Mouse (Mus musculus) fat pad, adult 2 months (tissue): ENCODE results near the gene Cmss1.
"Not testable (repeated sequence)": the region's sequence is repeated elsewhere in the genome, so short reads cannot be mapped to it uniquely, and the experiment has no call there.

Experiments
- DNase-seq: peaks from one replicate; pipeline ENCODE4 v3.0.0-alpha.2; 2011; ENCODE audit warnings: low read depth, low spot score; ENCODE audit errors: extremely low read depth

The Cmss1 gene

DNA sequence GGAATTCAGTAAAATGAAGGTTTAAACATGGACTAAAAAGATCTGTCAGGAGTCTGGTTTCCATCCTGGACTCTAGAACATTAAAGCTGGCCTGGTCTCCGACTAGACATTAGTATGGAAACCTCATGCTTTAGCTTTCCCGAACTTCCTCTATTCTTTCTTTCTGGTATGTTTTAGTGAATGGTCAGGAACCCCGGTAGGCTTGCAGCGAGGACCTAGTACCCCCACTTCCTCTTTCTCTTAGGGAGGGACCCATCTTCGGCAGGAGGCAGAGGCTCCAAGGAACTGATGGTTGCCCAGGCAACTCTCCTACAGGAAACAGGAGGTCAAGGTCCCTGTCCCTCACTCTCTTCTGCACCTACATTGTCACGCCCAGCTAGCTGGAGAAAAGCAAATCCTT is 210.4 kb downstream of the Cmss1 start:
- DNase-seq = no peak

DNA sequence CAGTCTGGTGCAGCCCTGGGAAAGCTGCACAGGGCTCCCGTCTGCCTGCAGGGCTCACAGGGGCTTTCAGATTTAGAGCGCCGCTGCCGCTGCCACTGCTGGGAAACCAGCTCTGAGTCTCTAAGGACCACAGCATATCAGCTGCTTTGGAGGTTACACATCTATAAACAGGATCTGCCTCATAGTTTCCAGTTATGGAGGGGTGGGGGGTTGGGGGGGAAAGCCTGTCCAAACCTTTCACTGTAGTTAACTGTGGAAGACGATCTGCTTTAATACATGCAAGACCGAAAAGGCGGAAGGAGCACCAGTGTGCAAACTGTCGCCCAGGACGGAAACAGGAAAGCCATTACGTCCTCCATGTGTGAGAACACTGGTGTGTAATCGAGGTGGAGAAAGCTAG is 213.5 kb downstream of the Cmss1 start:
- no peak for DNase-seq

DNA sequence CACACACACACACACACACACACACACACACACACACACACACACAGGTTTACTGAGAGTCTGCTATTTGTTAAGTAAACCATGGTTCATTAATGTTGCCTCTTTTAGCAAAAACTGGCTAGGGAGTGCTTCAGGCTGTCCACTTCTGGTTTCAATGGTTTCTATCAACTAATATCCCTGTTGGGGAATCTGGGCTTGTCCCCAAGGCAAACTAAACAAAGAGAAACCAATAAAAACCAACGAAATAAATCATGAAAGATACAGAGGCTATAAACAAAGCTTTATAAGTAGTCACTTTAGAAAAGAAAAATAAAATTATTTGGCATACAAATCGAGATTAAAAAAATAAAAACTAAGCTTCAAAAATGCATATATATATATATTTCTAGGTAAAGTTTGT is 214.2 kb downstream of the Cmss1 start:
- DNase-seq = no peak

DNA sequence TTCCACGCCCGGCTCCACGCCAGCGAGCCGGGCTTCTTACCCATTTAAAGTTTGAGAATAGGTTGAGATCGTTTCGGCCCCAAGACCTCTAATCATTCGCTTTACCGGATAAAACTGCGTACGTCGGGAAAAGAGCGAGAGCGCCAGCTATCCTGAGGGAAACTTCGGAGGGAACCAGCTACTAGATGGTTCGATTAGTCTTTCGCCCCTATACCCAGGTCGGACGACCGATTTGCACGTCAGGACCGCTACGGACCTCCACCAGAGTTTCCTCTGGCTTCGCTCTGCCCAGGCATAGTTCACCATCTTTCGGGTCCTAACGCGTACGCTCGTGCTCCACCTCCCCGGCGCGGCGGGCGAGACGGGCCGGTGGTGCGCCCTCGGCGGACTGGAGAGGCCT is 215.5 kb downstream of the Cmss1 start:
- not testable (repeated sequence) for DNase-seq

DNA sequence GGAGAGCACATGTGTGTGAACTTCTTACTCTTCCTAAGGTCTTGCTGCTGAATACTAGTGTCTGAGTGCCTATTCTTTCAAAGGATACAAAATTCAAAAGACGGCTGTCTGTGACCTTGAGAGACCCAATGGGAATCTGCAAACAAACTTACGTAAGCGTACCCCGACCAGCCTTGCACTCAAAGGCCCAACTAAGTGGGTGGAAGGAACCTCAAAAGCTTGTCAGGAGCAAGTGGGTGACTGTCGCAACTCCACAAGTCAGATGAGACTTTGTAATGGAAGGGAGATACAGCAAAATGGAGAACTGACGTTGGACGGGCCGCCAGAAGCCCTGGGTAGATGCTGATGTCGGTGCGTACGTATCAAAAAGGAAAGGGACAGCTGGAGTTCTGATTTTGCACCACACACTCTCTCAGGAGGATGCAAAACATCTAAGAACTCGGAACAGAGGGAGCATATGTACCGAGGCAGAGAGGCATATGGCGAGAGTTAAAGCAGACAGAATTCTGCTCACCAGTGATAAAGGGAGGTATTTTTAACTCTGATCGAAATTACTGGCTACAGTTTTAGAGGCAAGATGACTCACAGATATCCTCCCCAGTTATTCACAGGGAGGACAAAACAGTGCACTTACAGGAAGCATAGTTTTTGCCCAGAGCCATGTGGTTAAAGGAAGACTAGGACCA is 217.0 kb downstream of the Cmss1 start:
- DNase-seq = no peak

DNA sequence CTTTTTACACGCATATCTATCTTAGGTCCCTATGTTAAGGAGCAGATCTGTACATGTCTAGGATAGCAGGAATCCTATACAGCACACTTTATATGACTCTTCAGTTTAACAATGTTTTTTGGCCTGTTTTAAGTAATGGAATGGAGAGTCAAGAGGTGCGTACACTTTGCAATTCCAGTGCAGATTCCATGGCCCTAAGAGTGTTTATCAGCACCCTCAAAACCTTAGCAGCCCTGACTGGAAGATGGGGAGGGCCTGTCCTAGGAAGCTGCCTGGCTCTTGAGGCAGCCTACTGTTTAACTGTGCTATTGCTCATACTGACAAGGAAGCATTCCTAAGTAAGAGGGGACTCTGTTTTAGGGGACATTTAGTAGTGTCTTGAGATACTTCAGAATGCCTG is 222.4 kb downstream of the Cmss1 start:
- no peak for DNase-seq

DNA sequence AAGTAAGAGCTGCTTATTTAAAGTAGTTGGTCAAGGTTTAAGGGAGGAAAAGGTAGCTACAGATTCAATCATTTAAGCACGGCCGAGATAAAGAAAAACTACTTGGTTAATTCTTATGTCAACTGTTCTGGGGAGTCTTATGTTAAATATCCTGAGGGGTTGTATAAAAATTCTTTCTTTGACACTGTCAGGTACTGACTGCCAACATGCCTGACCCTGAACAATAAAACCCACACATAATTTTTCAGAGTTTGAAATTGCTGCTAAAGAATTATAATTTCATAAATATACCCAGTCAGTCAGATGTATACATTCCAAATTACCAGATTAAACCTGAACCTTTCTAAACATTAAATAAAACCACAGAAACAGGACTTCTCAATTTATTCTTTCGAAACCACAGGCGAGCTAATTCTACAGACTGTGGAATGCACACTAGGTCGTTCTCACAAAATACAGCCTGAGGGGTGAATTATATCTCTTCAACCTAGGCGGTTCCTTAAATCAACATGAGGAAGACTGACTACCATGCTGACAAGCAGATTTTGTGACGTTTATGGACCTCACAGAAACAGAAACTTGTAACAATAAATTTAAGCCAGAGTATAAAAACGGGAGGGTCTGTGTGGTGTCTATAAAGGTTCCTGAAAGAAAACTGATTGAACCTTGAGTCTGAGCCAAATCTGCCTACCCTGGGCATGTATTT is 223.2 kb downstream of the Cmss1 start:
- DNase-seq = no peak

DNA sequence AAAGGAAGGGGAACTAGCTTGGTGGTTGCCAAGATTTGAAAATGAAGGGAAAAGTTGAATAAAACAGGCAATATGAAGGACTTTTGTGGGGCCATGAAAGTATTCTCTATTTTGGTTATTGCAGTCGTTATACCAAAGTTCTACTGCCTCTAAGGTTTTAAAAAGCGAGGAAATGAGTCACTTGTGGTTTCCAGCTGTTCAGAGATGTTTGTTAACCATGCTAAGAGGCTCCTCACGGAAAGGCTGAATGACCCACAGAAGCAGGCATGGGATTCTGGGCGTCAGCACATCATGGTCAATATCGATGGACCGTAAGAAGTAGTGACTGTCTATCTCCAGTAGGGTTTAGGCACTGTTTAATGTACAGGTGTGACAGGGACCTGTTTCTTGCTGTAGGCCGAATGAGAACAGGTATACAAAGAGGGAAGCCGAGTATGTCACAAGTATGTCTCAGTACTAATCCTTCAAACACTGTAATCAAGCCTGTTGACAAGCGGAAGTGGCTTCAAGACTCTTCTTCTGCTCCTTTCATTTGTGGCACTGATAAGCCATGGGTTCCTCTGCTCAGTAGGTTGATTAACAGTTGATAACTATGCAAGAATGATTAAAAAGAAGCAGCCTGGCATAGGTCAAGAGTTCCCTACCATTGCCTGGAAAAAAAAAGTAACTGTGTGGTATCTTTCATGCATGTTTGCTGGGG is 227.9 kb downstream of the Cmss1 start:
- DNase-seq = no peak

DNA sequence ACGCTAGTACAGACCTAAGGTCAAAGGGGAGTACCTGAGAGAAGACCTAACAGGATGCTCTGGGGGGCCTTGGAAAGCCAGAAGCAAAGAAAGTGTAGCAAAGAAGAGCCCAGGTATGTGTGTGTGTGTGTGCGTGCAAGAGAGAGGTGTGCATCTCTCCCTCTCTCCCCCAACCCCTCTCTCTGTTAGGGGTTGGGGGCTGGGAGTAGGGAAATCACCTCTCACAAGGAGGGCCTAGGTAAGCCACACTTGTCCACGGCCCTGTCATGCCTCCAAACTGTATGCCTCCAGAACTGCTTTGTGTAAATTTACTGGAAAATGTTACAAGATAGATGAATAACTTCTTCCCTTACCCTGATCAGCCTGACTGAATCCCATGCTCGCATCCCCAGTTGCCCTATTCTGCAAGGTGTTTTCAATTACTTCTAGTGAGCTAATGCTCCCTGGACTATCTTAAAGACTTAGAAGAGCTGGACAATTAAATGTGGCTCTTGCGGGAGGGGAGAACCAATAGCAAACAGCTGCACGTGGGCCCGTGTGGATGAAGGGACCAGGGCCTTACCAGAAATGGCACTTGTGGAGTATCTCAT is 231.3 kb downstream of the Cmss1 start:
- DNase-seq = no peak

DNA sequence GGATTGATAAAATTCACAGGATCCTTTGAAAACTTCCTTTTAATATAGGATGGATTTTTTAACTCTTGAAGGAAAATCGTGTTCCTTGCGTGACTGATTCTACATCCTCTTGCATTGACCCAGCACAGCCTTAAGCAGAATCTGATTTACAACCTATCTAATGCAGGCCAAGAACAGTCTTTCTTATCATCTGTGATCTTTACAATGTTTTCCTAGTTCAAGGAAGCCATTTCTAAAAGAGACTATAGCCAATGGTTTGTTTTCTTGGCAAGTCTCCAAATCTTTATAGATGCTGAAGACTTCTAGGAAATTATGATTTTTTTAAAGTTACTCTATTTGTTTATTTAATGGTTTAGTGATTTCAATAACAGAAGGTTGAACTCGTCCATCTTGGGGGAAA is 234.5 kb downstream of the Cmss1 start:
- no peak for DNase-seq

DNA sequence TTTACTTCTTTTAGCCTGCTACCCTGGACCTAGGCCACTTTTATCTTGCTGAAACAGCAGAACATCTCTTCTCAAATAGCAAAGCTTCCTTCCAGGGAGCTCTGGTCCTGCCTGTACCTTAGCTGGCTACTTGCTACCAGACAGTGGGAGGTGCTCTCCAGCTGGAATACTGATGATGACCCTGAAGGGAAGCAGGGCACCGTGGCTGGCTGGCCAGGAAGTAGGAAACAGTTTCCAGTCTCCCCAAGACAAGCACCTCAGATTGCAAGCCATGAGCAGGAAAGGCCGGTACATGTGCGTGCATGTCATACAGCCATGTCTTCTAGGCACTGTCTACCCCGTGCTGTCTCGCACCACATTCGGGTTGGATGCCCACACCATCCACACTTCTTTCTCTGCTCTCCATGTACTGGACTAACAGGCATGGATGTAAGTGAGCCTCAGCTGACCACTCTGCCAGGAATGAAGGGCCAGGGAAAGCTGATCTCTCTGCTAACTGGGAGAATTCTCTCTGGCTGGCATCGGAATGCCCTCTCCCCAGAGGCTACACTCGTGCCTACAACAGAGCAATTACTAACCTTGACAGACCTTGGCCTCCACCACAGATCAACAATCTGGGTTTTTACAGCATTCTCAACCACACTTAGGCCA is 236.7 kb downstream of the Cmss1 start:
- no peak for DNase-seq

DNA sequence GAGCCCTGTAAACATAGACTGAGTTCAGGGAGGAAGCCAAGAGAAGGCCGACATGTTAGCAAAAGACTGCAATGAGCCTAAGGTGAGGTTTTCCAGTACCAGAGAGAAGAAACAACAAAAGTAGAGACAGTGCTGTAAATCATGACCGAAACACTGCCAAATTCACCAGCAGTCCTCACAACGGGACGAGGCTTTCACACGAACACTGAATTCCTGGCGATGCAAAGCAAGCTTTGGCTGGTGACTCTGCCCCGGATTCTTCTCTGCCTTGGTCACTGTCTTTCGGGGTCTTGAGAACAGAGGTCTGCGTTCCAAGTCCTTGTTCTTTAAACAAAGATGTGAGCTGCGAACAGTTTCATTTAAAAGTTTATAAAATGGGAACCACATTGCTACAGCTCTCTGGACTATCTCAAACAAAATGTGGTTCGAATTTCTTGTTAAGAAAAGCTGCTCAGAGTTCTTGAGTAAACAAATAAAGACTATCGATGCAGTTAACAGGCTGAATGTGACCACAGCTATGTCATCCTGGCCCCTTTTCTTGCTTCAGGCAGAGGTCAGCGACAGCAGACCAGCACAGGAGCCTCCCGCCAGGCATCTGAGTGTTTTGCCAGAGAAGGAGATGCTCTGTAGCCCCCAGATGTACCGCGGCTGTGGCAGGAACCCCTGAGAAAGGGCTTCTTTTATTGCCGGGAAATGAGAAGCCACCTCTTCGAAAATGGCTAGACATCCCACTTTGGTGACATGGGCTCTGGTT is 239.5 kb downstream of the Cmss1 start:
- DNase-seq = no peak

DNA sequence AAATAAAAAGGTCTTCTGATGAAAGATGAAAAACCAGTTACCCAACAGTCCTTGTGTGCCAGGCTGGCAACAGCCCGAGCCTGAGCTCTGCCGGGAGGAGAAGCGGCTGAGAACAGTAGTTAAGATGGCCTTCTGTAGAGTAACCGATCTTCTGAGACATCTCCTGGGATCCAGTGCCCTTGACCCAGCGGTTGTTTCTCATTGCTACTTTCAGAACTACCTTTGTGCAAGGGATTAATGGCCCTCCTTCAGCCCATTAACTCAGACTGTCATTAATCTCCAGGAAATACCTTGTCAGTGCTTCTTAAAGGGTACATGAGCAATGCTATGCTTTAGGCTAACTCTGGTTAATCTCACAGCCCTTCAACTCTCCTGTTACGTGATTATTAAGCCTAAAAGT is 240.5 kb downstream of the Cmss1 start:
- no peak for DNase-seq

DNA sequence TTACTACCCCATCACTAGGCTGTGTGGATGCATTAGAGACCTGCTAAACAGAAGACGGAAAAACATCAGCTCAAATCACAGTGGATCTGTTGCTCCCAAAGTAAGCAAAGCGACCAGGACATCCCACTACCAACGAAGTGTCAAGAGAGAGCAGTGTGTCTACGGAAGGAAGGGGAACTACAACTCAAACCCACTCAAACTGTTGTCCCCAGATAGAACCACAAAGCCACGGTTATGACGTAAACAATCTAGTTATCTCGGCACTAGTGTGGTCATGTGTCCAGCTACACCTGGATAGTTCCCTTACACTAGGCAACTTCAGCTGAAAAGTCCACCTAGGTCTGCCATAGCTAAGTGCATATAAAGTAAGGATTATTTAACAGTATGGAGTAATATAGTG is 242.2 kb downstream of the Cmss1 start:
- no peak for DNase-seq

DNA sequence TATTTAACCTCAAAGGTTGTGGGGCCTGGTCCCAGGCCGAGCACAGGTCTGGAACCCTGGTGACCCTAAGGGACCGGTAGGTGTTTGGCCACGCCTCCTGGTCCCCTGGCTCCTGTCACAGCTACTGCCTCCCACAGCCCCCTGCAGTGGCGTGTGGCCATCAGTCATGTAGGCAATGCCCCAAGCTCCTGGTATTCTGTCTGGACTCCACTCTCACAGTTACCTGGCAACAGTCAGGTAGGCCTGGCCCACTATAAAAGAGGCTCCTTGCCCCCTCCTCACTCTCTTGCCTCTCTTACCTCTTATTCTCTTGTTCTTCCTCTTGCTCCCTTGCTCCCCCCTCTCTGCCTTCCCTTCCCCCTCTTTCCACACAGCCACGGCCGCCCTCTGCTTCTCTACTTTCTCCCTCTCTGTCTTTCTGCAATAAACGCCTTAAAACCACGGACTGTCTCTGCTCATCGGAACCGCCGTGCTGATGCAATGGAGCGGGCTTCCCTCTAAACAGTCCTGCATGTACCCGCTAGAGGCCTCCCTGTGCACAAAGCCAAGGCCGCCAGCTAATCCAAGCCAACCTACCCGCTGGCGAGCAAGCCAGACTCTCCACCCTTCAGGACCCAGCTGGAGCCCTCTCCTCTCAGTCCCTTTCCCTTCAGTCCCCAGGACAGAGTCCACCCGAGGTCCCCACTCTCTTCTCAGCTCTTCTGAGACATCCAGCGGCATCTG is 243.8 kb downstream of the Cmss1 start:
- no peak for DNase-seq

DNA sequence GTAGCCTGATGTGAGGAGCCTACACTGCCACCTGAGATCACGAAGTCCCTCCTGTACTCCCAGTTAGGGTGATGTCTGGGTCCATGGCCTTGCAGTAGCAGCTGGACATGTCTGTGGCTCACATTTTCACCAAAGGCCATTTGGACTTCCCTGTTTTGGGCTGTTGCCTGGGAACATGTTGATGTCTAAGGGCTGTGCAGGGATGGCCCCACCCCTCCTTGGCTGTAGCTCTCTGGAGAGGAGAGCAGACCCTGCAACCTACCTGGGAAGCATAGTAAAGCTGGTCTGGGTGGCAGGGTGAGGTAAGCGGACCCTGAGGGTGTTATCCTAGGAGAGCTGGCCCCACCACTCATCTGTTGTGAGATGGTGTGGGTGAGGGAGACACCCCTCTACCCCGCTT is 245.9 kb downstream of the Cmss1 start:
- no peak for DNase-seq

DNA sequence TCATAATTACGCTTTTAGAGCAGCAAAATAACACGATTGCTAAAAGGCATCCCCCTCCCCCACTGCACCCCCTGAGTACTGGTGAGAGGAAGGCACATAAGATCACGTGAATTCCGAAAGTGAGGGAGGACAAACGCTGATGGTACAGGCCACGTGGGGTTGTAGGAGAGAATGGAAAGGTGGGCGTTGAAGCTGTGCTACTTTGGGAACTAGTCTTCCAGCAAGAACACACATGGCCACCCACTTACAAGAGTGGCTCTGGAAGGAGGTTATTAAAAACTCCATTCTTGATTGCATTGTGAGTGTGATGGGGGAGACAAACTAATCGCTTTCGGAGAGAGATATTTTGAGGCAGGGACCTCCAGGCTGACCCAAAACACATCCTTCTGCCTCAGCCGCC is 247.4 kb downstream of the Cmss1 start:
- no peak for DNase-seq

DNA sequence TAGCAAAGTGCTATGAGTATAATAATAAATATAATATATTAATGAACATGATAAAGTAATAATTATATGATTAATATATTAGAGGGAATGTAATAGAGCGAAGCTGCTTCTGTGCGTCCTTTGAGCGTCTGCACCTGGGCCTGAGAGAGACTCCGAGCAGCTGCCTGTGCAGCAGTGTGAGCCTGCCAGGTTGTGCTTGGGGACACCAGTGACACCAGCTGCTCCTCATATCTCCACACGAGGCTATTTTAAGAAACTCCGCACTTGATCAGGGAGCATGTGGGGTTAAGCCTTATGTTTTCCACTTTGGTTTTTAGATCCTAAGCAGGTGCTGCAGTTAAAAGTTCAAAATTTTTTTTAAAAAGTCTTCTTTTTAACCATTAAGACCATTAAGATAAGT is 249.7 kb downstream of the Cmss1 start:
- no peak for DNase-seq

DNA sequence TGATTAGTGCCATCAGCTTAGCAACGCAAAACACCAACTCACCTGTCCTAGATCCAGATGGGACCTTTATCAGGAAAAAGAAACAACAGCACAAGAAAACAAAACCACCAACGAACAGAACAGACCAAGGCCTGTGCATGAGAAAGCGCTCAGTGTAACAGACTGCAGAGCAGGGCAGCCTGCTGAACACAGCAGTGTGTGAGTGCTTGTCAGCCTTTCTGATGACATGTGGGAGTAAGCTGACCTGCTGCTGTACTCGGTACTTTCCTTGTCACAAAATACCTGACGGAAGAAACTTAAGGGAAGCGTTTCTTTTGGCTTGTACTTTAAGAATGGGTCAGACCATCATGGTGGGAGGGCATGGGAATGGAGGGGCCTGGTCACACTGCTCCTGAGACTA is 250.2 kb downstream of the Cmss1 start:
- no peak for DNase-seq

DNA sequence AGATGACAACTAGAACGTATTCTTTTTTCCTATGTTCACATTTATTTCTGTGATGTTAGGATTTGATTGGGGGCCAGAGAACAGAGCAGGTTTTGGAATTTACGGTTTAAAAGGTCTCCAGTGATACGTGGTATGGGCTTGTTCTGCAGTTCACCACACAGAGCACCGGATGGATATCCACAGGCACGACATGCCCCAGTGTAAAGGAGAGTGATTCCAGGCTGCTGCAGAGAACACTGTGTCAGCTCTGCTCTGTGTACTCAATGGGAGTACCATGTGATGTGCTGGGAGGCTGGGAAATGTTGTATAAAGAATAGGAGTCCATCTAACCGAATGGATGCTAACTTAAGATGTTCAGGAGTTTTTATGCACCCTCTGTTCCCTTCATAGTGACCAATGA is 252.7 kb downstream of the Cmss1 start:
- no peak for DNase-seq
